Mouse (Mus musculus) midbrain, embryonic 10.5 days (tissue): ENCODE measurements around the gene Elane. TPM values are rescaled to one million over a fixed set of nuclear protein-coding genes. Genes with fewer than 3 reads are reported as not detected.

Experiments
- DNase-seq: peaks from one replicate; pipeline ENCODE4 v3.0.0-alpha.2; 2017; ENCODE audit warnings: low spot score
- H3K27ac ChIP-seq: fragments of 300-500 bp; sonication (generic); replicated peaks from 2 replicates; pipeline ENCODE4 v1.5.1; 2016; ENCODE audit warnings: mild to moderate bottlenecking
- H3K27me3 ChIP-seq: fragments of 300-500 bp; sonication (generic); 2 replicates; pipeline ENCODE4 v1.6.1; 2016; ENCODE audit warnings: low read depth, mild to moderate bottlenecking; ENCODE audit not compliant: poor library complexity, severe bottlenecking
- H3K36me3 ChIP-seq: fragments of 300-500 bp; sonication (generic); 2 replicates; pipeline ENCODE4 v1.6.1; 2016; ENCODE audit warnings: mild to moderate bottlenecking, moderate library complexity
- H3K4me1 ChIP-seq: fragments of 300-500 bp; sonication (generic); 2 replicates; pipeline ENCODE4 v1.6.1; 2016
- H3K4me3 ChIP-seq: fragments of 300-500 bp; sonication (generic); 2 replicates; pipeline ENCODE4 v1.5.1; 2016; ENCODE audit warnings: mild to moderate bottlenecking, moderate library complexity
- H3K9me3 ChIP-seq: fragments of 300-500 bp; sonication (generic); replicated peaks from 2 replicates; pipeline ENCODE4 v1.6.1; 2016; ENCODE audit warnings: mild to moderate bottlenecking
- WGBS: fragments of 180-500 bp; shearing (Covaris S2); methylation state at CpG from one replicate; pipeline ENCODE4 v1.1.7; 2016; 5-methylcytosine and 5-hydroxymethylcytosine counted together
- polyA plus RNA-seq: library from polyadenylated mRNA; unstranded; fragments of >200 nt; fragmentation: Nextera tagmentation; extraction: Ambion mirVana; gene quantifications from 2 replicates; pipeline ENCODE4 v1.2.1, GENCODE M21; 2016

Gene Elane
- polyA plus RNA-seq, 1 experiment from 2014 or later: 0.16 TPM

DNA sequence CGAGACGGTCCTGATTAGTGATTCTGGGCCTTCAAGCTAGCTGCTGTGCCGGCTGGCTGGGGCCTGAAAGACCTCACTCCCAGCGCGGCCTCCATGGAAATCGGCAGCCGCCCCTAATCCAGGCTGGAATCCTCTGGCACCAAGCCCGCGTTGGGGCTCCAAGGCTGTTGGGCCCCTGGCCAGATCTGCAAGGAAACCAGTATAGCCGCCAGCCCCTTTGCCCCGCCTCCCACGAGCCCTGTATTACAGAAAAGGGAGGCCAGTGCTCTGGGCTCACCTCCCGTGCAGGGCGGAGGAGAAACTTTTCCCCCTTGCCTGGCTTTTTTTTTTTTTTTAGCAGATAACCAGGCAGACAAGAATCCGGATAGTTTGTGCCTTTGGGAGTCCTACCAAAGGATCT lies 32.7 kb upstream of the Elane start:
- peak; percentile 80 for DNase-seq
- H3K4me1 ChIP-seq: peaks cover 68% of the 10 kb centered on the region
- WGBS: under 1% methylated on average over 15 of the region's 15 CpGs
- peak overlapping the region; percentile 74 for H3K4me3 ChIP-seq
- H3K27me3 ChIP-seq: no peaks in the 10 kb centered on the region
- peak overlapping the region; percentile 100 for H3K27ac ChIP-seq
- H3K9me3 ChIP-seq: no peaks in the 10 kb centered on the region
- peaks cover 32% of the 10 kb centered on the region for H3K36me3 ChIP-seq

- Histone ChIP-seq H3K27me3 (no peaks in the 10 kb centered on the region), H3K4me1 (peaks cover 73% of the 10 kb centered on the region), H3K9me3 (no peaks in the 10 kb centered on the region), H3K4me3 (peak within 1 kb of the TSS; percentile 74), H3K27ac (peak within 1 kb of the TSS; percentile 100), H3K36me3 (peaks cover 39% of the 10 kb centered on the region)
- peak; percentile 100 for DNase-seq
- under 1% methylated on average over 75 of the region's 75 CpGs for WGBS
Measured at GRCm38 (mm10) chr10:79853860-79854795, 31.9 kb upstream of the Elane start, which contains the start of gene Ptbp1. Gene Ptbp1 (plus strand): TSS chr10:79854427.

- peak overlapping the region; percentile 100 for H3K27ac ChIP-seq
- H3K9me3 ChIP-seq: no peaks in the 10 kb centered on the region
- H3K36me3 ChIP-seq: peaks cover 46% of the 10 kb centered on the region
- under 1% methylated on average over 83 of the region's 83 CpGs for WGBS
- no peaks in the 10 kb centered on the region for H3K27me3 ChIP-seq
- H3K4me3 ChIP-seq: peak overlapping the region; percentile 74
- H3K4me1 ChIP-seq: peaks cover 73% of the 10 kb centered on the region
- DNase-seq: peak; percentile 83
Measured at GRCm38 (mm10) chr10:79854801-79855541, 31.1 kb upstream of the Elane start.

DNA sequence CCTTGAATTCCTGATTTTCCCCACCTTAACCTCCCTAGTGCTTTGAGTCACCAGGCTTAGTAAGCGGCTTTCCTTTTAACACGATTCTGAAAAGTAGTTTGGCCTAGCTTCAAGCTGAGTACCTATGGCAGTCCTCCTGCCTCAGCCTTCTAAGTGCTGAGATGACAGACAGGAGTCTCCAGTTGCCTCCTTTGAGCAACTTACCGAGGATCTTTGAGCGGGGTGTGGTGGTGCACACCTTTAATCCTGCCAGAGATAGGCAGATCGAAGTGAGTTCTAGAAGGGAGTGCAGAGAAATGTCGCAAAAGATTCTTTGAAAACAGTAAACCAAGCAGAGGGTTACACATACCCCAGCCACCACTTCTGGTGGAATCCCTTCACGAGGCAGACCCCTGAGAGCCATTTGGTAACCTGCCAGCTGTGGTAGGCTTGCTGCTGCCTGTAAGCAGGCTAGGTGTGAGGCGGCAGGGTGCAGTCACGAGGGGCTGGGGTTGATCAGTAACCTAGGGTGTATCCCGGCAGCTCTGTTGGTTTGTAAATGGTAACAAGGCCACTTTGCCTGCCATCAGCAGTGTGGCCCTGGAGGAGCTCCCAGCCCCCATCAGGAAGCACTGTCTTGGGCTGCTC lies 30.4 kb upstream of the Elane start:
- WGBS: 10% methylated on average over 10 of the region's 10 CpGs

DNA sequence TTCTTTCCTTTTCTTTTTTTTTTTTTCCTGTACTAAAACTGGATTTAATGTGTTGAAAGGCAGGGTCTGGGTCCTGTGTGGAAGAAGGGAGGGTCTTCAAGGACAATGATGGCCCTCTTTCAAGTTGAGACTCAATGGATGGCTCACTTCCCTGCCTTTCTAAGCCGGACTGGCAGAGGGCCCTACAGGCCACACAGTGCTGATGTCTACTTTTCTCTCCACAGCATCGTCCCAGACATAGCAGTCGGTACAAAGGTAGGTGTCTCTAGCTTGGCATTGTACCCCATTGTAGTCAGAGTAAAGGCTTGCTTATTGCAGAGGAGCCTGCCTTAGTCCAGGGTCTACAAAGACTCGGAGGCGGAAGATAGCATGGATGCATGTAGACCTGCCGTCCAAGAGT lies 29.8 kb upstream of the Elane start:
- no peak for DNase-seq
- WGBS: 63% methylated on average over 6 of the region's 6 CpGs
- H3K36me3 ChIP-seq: peaks cover 57% of the 10 kb centered on the region
- no peaks in the 10 kb centered on the region for H3K9me3 ChIP-seq
- H3K27ac ChIP-seq: peak overlapping the region; percentile 100
- peak overlapping the region; percentile 74 for H3K4me3 ChIP-seq
- no peaks in the 10 kb centered on the region for H3K27me3 ChIP-seq
- peaks cover 62% of the 10 kb centered on the region for H3K4me1 ChIP-seq

More for the DNA sequence above, 30.4 kb upstream of the Elane start:
- Histone ChIP-seq H3K4me3 (peak overlapping the region; percentile 74), H3K4me1 (peaks cover 66% of the 10 kb centered on the region), H3K36me3 (peaks cover 51% of the 10 kb centered on the region), H3K9me3 (no peaks in the 10 kb centered on the region), H3K27me3 (no peaks in the 10 kb centered on the region), H3K27ac (peak overlapping the region; percentile 100)
- no peak for DNase-seq

GRCm38 (mm10) chr10:79856704-79857451 lies 29.2 kb upstream of the Elane start:
- Histone ChIP-seq H3K27me3 (no peaks in the 10 kb centered on the region), H3K4me3 (peak overlapping the region; percentile 74), H3K9me3 (no peaks in the 10 kb centered on the region), H3K27ac (peak overlapping the region; percentile 100), H3K4me1 (peaks cover 56% of the 10 kb centered on the region), H3K36me3 (peaks cover 63% of the 10 kb centered on the region)
- 81% methylated on average over 7 of the region's 7 CpGs for WGBS
- DNase-seq: no peak

GRCm38 (mm10) chr10:79857452-79857811 lies 28.6 kb upstream of the Elane start:
- peak overlapping the region; percentile 74 for H3K4me3 ChIP-seq
- no peak for DNase-seq
- H3K4me1 ChIP-seq: peaks cover 50% of the 10 kb centered on the region
- no peaks in the 10 kb centered on the region for H3K27me3 ChIP-seq
- WGBS: 75% methylated on average over 4 of the region's 4 CpGs
- H3K9me3 ChIP-seq: no peaks in the 10 kb centered on the region
- peaks cover 68% of the 10 kb centered on the region for H3K36me3 ChIP-seq
- H3K27ac ChIP-seq: no peak overlapping the region; the same call in 1 of the 2 replicates

- Histone ChIP-seq H3K4me1 (peaks cover 45% of the 10 kb centered on the region), H3K27ac (no peak overlapping the region; the same call in 1 of the 2 replicates), H3K36me3 (peaks cover 73% of the 10 kb centered on the region), H3K27me3 (no peaks in the 10 kb centered on the region), H3K4me3 (peak overlapping the region; percentile 74; the same call in 1 of the 2 replicates), H3K9me3 (no peaks in the 10 kb centered on the region)
- DNase-seq: no peak
- 94% methylated on average over 2 of the region's 2 CpGs for WGBS
Measured at GRCm38 (mm10) chr10:79857894-79858293, 28.2 kb upstream of the Elane start.

DNA sequence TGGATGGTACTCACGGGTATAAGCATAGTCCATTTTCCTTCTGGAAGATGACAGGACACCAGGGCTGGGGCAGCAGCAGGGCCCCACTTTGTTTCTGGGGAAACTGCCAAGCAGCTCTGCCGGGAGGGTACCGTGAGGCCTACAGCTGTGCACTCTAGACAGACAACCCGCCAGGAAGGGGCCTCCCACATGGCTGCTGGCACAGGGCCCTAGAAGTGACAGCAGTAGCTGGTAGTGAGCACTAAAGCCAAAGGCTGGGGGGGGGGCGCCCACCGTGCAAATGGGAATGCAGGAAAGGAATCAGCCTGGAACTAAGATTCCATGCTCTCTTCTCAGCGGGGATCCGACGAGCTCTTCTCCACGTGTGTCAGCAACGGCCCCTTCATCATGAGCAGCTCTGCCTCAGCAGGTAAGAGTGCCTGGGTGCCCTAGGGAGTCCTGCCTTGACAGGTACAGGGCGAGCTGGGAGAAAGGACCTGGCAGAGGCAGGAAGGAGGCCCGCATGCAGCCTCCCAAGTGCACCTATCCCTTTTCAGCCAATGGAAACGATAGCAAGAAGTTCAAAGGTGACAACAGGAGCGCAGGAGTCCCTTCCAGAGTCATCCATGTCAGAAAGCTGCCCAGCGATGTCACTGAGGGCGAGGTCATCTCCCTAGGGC lies 27.5 kb upstream of the Elane start:
- no peaks in the 10 kb centered on the region for H3K27me3 ChIP-seq
- H3K4me1 ChIP-seq: peaks cover 39% of the 10 kb centered on the region
- peak overlapping the region; percentile 74; the same call in 1 of the 2 replicates for H3K4me3 ChIP-seq
- no peak for DNase-seq
- no peaks in the 10 kb centered on the region for H3K9me3 ChIP-seq
- peaks cover 79% of the 10 kb centered on the region for H3K36me3 ChIP-seq
- H3K27ac ChIP-seq: no peak overlapping the region
- WGBS: 81% methylated on average over 17 of the region's 17 CpGs

DNA sequence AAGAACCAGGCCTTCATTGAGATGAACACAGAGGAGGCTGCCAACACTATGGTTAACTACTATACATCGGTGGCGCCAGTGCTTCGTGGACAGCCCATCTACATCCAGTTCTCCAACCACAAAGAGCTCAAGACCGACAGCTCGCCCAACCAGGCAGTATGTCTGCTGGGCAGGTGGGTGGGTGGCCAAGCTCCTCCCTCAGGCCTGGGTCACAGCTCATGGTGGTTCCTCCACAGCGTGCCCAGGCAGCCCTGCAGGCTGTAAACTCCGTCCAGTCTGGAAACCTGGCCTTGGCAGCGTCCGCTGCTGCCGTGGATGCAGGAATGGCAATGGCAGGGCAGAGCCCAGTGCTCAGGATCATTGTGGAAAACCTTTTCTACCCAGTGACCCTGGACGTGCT lies 26.9 kb upstream of the Elane start:
- no peaks in the 10 kb centered on the region for H3K9me3 ChIP-seq
- WGBS: 92% methylated on average over 11 of the region's 11 CpGs
- H3K4me3 ChIP-seq: peak overlapping the region; percentile 20; the same call in 1 of the 2 replicates
- H3K27ac ChIP-seq: no peak overlapping the region
- no peaks in the 10 kb centered on the region for H3K27me3 ChIP-seq
- peaks cover 35% of the 10 kb centered on the region for H3K4me1 ChIP-seq
- DNase-seq: no peak
- H3K36me3 ChIP-seq: peaks cover 85% of the 10 kb centered on the region

DNA sequence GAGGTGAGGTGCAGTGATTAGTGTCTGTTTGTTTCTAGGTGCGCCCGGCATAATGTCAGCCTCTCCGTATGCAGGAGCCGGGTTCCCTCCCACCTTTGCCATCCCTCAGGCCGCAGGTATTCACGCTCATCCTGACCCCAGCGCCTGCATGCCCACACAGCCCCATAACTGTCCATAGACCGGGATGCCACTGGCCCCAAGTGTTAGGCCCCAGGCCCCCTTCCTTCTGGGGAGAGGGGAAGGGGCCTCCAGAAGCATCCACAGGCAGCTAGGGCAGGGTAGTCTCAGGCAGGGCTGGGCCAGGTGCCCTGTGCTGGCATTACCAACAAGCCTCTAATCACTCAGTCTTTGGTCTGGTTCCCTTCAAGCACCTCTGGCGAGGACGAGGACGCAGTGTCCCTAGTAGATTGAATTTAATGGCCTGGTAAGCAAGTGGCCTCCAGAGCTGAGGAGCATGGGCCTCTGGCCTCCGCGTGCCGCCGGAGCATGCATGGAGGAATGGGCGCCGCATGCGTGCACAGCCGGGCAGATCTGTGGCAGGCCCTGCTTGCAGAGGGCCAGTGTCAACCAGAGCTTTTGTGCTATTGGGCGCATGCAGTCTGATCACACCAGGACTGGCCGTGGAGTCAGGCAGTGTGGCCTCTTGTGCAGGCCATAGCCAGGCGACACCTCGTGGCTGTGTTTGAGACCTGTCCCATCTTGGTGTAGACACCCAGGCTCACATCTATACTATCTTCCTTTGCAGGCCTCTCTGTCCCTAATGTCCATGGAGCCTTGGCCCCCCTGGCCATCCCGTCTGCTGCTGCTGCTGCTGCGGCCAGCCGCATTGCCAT lies 25.8 kb upstream of the Elane start:
- Histone ChIP-seq H3K4me1 (peaks cover 42% of the 10 kb centered on the region), H3K4me3 (peak overlapping the region; percentile 10; the same call in 1 of the 2 replicates), H3K9me3 (no peaks in the 10 kb centered on the region), H3K36me3 (peaks cover 97% of the 10 kb centered on the region), H3K27me3 (no peaks in the 10 kb centered on the region), H3K27ac (no peak overlapping the region)
- 93% methylated on average over 26 of the region's 26 CpGs for WGBS
- DNase-seq: no peak
